Mouse (Mus musculus): ENCODE results near the gene Cenpv.

Gene Cenpv

DNA sequence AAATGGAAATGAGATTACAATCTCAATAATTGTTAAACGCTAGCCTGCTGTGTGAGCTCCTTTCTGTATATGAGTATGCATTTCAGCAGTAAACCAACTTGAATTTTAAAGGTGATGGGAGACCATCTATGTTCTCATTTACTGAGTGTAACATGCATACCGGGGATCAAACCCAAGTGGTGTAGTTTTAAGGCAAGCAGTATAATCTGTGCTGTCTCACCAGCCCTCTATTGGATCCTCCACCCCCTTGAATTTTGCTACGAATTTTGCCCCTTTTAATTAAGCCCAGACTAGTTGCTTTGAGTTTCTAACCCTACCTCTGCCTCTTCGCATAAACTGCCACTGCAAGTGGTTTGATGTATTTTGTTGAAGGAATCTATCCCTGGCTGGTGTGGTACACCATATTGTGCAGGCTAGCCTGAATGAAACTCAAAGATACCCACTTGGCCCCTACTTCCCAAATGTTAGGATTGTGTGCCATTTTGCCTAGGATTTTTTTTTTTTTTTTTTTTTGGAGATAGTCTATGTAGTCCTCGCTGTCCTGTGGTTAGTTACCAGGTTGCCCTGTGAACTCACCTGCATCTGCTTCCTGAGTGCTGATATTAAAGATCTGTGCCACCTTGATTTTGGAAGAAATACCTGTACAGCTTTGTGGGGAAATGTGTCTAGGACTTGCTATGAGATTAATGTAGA, 15.2 kb upstream of the Cenpv start:
- no peak for DNase-seq (ENCODE audit: low spot score in 2 of 2)

DNA sequence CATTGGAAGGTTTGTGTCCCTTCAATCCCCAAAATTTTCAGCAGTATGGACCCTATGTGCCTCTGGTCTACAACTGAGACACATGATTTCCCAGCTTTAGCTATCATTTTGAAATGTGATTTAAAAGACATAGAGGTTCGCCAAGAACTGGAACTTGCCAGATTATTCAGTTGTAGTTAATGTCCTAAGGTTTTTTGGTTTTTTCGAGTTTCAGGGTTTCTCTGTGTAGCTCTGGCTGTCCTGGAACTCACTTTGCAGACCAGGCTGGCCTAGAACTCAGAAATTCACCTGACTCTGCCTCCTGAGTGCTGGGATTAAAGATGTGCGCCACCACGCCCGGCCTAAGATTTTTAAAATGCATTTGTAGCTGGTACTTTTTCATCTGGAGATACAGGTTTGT, 14.6 kb upstream of the Cenpv start:
- DNase-seq (ENCODE audit: low spot score in 2 of 2) = no peak

DNA sequence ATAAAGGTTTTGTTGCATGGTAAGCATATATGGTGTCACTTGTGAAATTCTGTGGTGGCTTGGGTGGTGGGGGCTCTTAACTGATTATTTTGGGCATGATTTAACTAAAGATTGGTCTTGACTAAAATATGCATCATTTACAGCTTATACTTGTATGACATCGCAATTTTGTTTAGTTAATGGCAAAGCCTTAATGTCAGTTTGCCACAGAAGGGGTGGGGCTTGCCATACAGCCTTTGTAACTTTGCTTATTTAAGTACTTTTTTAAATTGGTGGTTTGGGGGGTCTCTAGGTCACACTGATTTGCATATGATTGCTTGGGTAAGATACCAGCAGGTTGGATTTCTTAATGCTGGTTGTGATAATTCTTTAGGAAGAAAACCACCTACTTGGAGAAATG, 14.1 kb upstream of the Cenpv start:
- DNase-seq (ENCODE audit: low spot score in 2 of 2) = no peak

DNA sequence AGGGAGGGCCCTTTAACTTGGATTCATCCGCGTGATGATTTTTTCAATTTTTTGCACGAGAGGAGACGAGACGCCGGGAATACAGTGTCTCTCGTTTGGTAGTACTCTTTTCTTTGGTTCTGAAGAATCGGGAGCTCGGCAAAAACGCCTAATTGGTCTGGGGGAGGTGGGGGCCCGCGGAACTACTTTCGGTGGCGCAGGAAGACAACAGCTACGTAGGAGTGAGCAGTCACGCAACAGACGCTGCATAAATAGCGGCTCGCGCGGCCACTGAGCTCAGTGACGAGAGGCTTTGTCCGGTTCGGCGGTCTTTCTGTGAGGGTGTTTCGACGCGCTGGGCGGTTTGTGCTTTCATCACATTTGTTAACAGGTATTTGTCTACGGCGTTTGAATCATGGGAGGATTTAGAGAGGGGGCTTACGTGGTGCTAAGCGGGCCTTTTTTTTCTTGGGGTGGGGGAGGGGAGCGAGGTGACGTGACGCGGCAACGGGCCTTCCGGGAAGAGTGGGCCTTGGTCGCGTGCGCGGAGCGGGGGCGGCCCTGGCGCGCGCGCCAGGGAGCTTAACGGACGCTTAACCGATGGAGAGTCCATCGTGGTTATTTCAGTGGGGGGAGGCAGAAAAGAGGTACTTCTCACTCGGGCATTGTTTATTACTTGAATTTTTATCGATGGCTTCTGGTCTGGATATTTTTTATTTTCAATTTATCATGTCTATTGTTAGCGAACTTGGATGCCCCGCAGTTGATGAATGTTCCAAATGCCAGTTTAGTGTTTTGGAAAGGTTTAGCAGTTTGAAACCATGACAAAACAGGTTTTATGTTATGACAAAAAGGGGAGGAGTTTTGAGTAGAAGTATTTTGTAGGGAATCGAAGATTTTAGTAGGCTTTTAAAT, 12.4 kb upstream of the Cenpv start:
- DNase-seq (ENCODE audit: low spot score in 2 of 2) = peak; percentile 76 to 81

DNA sequence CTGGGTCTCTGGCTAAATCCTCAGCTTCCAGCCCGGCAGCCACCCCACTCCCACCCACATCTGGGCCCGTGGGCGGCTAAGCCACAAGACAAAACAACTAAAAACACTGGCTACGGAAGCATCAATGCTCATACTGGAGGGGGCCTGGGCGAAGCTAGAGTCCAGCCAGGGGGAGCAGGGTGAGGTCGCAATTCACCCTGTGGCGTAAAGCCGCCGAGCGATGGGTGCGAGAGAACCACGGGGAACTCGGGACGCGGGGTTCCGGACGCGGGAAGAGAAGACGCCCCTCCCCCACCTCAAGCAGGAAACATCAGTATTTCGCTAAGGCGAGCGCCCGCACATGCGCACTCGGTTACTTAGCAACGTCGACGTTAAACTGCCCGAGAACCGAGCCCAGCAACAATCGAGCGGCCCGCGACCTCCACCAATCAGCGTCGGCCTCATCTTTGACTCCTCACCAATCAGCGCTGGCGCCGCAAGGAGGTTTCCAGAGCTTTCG, 11.7 kb upstream of the Cenpv start, which contains the start of gene Ubb:
Gene Ubb (plus strand): TSS at position 445 of the 499 bp plus-strand sequence.
- peak; percentile 99 for DNase-seq (ENCODE audit: low spot score in 2 of 2)

DNA sequence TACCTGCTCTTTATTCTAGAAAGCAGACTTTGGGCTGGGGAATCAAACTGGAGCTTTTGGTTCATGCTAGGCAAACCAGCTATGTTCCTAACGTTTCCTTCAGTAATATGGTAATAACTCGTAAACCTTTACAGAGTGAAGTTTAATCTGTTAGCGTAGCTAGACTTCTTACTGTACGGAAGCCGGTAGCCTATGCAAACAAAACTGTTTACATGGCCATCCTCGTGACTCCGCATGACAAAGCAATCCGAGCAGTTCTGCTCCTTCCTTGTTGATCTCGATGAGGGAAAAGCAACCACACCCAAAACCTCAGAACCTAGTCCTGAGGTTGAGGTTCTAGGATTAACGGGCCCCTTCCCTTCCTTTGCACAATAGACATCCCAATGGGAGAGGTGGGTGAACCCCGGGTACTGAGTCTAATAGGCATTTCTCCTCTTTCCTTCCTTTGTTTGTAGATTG, 11.2 kb upstream of the Cenpv start:
- DNase-seq (ENCODE audit: low spot score in 2 of 2) = peak in 1 of 2 experiments; percentile 23

DNA sequence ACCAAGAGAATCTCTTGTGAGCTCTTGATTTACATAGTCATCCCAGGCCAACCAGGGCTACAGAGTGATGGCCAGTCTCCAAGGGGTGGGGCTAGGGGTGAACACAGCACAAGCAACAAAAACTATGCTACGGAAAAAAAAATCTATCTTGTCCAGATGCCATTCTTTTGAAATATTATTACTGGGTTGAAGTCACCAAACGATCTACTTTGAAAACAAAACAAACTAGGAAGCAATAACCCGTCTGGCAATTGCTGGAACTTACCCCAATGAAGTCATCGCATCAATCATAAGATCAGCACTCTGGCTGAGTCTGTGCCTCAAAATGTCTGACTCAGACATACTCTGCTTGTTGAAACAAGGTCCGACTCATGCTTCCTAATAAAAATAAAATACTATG, 10.7 kb upstream of the Cenpv start:
- DNase-seq (ENCODE audit: low spot score in 2 of 2) = no peak

DNA sequence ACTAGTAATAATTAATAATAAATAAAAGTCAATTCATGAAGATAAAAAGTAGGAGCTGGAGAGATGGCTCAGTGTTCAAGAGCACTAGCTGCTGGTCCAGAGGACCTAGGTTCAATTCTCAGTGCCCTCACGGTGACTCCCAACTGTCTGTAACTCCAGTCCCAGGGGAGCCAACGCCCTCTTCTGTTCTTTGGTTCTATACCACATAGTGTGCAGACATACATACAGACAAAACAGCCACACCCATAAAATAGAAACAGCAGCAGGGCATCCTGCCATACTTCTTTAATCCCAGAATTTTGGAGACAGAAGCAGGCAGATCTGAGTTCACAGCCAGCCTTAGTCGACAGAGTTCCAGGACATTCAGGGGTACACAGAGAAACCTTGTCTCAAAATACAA, 4.9 kb upstream of the Cenpv start:
- DNase-seq (ENCODE audit: low spot score in 2 of 2) = no peak

DNA sequence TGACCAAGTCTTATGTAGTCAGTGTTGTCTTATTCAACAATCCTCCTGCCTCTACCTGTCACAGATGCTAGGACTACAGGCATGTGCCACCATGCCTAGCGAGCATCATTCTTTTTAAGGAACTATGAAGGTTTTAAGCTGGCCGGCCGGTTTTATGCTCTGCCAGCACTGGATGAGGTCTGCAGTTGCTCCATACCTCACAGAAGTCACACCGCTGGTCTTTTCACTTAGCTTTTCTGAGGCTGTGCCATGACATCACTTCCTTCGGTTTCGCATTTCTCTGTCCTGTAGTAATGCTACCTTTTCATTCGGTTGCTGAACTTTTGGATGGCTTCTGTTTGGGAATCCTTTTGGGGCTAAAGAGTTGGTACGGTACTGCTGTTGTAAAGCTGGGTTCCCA, 2.5 kb upstream of the Cenpv start:
- DNase-seq (ENCODE audit: low spot score in 2 of 2) = no peak

DNA sequence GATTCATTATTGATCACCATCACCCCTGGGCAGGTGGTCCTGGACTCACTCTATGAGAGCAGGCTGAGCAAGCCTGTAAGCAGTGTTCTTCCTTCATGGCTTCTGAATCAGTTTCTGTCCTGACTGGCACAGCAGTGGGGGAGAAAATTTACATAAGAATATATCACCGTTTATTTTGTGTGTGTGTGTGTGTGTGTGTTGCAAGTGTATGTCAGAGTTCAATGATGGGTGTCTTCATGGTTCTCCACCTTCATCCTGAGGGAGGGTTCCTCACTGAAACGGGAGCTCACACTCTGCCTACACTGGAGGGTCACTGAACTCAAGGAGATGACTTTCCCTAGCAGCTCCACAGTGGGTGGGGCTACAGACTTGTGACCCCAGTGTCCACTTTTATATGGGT, 1.9 kb upstream of the Cenpv start:
- DNase-seq (ENCODE audit: low spot score in 2 of 2) = no peak

DNA sequence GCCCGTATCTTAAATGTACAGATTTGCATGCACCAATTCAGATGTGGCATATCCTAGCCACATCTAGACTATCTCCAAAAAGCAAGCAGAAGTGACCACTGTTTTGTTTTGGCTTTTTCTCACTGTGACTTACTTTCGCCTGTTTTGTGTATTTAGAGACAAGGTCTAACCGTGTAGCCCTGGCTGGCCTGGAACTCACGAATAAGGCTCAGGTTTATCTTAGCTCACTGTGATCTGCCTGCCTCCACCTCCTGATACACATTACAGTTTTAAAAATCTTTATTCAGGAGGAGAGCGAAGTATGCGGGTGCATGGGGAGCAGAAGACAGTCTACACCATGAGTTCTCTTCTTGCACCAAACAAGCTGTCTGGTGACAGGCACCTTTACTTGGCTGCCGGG, 1.1 kb upstream of the Cenpv start:
- DNase-seq (ENCODE audit: low spot score in 2 of 2) = no peak

DNA sequence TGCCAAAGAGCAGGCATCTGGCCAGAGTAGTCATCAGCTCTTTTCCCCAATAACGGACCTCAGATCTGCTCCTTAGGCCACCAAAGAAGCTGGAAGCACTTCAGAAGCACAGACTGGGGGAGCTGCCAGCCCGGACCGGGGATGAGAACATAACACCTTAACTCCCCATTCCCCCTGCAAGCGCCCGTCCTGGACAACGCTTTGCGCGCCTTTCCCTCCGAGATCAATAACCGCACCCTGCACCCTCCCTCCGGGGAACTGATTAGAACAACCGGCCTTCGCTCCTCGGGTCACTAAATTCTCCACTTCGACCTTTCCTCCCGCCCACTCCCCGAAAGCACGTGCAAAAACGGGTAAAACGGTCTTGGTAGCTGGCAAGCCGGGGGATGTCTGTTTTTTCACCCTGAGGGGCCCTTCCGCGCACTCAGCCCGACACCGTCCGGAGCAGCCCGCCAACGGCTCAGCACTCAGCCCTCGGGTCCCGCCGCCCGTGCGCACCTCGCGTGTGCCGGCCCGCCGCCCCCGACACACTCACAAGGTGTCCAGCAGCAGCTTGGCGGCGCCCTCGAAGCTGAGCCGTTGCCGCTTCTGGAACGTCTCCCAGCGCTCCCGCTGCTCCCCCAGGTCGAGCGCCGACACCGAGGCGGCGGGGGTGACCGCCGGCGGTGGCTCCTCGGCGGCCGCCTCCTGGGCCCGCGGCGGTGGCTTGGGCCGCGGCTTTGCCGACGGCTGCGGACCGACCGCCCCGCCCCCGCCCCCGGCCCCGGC, 556 bp downstream of the Cenpv start:
- peak in 1 of 2 experiments; percentile 18 for DNase-seq (ENCODE audit: low spot score in 2 of 2)

DNA sequence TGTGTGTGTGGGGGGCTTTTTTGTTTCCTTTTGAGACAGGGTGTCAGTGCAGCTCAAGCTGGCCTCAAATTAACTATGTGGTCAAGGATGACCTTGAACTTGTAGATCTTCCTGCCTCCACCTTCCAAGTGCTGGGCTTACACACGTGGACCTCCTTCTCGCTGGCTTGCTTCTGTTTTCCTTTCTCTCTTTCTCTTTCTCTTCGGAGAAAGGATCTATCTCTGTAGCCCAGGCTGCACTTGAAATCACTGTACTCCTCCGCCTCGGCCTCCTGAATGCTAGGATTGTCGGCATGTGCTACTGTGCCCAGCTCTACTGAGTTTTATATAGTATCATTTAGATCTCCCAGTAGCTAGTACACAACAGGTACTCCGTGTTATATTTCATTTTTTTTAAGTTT, 1.5 kb downstream of the Cenpv start:
- DNase-seq (ENCODE audit: low spot score in 2 of 2) = no peak

DNA sequence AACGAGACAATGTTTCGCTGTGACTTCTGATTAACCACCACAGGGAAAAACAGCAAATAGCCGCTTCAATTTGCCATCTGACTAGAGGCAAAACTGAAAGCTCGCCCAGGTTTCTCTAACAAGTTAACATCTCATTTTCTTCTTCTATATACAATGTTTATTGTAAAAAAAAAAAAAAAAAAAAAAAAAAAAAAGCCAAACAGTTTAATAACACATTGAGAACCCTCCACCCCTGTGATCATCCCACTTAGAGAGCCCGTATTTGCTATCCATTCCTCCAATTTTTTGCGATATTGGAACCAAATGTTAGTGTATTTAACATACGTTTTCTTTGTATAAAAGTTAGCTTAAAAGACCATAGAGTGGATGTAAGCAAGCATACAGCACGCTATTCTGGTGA, 2.0 kb downstream of the Cenpv start:
- no peak for DNase-seq (ENCODE audit: low spot score in 2 of 2)

DNA sequence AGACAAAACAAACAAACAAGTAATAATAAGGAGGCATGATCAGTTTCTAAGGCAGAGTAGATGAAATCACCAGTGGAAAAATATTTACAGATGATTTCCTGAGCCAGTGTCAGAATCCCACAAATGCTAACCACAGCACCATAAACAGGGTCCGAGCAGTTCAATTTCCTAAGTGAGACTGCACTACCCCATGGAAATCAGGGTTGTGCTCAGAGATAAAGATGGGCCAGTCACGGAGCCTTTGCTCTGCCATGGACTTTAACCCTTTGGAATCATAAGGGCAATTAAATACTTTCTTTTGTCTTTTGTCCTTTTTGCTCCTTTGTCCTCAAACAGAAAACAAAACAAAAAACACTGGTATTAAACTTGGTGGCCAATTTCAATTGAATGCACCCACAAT, 16.8 kb downstream of the Cenpv start:
- DNase-seq (ENCODE audit: low spot score in 2 of 2) = no peak

DNA sequence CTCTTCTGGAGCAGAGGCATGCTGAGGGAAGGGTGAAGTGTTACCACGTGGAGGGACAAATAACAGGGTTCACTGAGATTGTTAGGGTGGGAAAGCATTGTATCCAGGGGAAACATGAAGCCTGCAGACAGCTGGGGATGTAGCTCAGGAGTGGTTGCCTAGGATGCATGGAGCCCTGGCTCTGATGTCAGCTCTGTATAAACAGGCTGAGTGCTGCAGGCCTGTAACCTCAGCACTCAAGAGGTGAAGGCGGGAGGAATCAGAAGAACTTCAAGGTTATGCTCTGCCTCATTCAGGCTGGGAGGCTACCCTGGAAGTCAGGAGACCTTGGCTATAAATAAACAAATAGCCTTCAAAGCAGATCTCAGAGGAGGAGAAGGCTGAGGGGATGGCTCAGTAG, 20.1 kb downstream of the Cenpv start:
- DNase-seq (ENCODE audit: low spot score in 2 of 2) = no peak

DNA sequence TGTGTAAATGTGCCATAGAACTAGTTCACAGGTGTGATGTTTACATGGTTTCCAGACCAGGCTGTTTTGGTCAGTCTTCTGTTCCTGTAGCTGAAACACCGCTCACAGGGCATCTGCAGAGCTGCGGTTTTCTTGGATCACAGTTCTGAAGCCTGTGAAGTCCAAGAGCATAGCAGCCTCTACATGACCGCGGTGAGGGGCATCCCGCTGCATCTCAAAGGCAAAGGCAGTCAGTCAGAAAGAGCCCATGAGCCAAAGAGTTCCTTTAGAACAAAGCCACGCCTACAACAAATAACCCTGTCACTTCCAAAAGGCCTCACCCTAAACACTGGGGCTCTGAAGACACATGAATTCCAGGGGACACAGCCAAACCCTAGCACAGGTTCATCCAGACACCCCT, 25.8 kb downstream of the Cenpv start:
- DNase-seq (ENCODE audit: low spot score in 2 of 2) = no peak

DNA sequence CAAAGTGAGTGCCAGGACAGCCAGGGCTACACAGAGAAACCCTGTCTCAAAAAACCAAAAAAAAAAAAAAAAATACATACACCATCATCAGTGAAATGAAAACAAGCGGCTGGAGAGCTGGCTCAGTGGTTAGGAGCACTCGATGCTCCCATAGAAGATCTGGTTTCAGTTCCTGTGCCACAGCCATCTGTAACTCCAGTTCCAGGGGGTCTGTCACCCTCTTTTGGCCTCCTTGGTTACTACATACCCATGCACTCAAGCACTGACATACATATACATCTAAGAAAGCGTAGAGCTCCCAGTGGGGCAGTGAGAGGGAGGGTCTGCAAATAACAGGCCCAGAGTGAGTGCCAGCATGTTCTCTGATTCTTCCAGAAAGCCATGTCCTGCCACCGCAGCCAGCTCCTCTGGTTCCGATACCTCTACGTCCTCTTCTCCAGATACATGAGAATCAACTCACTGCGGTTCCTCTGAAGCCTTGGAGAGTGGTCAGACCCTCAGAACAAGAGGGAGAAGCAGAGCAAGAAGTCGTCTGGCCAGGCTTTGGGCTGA, 26.5 kb downstream of the Cenpv start:
- no peak for DNase-seq (ENCODE audit: low spot score in 2 of 2)

DNA sequence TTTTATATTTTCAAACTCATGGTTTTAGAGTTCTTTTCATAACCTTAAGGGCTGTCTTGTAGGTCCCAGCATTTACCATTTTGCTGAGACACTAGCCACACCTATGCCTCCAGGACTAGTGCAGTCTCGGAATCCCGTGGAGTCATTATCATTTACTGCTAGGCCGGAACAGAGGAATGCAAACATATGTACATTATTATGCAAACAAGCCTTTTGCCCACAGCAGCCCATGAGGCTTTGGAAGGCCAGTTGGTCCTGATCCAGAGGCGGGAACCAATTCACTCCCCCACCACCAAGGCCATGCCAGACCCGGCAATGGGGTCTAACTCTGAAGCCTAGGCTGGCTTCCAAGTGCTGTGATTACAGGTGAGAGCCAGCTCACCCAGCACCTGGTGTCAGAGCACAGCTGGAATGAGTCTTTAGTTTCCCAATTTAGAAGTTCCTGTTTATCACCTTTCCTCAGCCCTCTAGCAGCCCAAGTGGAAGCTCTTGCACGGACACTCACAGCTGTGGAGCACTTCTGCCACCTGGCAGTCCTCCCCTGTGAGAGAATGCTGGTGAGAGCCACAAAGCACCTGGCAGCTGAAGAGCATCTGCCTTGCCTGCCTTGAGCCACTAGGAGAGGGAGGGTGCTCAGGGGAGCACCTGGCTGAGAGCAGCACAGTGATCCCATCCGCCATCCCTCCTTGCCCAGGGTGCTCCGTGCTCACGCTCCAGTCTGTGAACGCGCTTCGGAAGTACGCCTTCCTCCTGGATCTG, 27.4 kb downstream of the Cenpv start:
- DNase-seq (ENCODE audit: low spot score in 2 of 2) = no peak

DNA sequence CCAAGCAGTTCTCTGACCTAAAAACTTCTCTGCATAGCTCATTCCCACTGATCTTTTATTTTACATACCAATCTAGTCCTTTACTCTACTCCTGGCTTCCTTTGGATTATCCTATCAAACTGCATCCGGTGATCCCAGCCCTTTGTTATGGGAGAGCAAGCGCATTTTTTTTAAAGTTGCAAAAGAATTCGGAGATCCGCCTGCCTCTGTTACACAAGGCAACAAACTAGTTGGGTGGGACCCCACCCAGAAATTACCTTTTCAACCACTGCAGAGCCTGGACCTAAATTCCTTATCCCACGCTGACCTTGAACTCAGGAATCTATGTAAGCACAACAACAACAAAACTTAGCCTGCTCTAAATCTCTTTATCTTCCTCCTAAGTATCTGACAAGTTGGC, 28.1 kb downstream of the Cenpv start:
- DNase-seq (ENCODE audit: low spot score in 2 of 2) = no peak

DNA sequence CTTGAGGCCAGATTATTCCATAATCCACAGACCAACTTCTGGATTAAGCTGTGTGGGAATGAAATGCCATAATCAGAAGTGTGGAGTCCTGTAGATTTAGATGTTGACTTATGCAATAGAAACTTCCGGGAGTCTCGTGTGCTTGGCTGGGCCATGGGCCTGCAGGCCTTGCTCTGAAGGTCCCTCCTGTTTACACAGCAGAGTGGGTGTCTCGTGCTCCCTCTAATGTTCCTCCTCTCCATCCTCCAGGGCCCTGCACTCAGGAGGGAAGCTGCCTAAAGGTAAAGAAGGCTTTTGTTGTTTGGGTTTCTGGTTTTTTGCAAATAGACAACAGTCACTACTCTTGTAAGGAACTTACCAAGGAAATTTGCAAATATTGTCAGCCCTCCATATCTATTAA, 29.5 kb downstream of the Cenpv start:
- no peak for DNase-seq (ENCODE audit: low spot score in 2 of 2)
